Comparison of ENCODE assay signal across 10 mouse cellular contexts in genomic region chr16:91789728-91790127, GRCm38 (mm10).
DNase-seq lines count a peak whose midpoint lies in the region; ATAC-seq and TF ChIP-seq lines count a peak whose summit lies in the region.
"Had no signal": no experiment of that assay in that cellular context is flagged by ENCODE, and none has a peak within 500 bp of the region (broad histone marks: within the 10 kb centered on the region; RNA-seq: fewer than 3 reads in every experiment).

No protein-coding gene starts in this region.

- peak overlapping the region; percentile 83 for H3K27ac ChIP-seq in heart, embryonic 12.5 days (ENCODE audit: poor library complexity, severe bottlenecking)
- H3K27ac ChIP-seq in liver, embryonic 14.5 days = peak overlapping the region; percentile 14; the same call in 1 of the 2 replicates
- no peak overlapping the region for H3K27ac ChIP-seq in gastrocnemius, adult 2 months
- H3K27ac ChIP-seq: limb, embryonic 12.5 days had no signal

- 24% methylated on average over 6 of the region's 6 CpGs for WGBS in heart, embryonic 12.5 days
- WGBS in liver, embryonic 14.5 days (ENCODE audit: insufficient replicate concordance) = 11% methylated on average over 6 of the region's 6 CpGs

- no peaks in the 10 kb centered on the region for H3K9me3 ChIP-seq in heart, embryonic 12.5 days (replicated peaks)
- H3K9me3 ChIP-seq in liver, embryonic 14.5 days (ENCODE audit: control insufficient read depth, low read length) = no peaks in the 10 kb centered on the region
- H3K9me3 ChIP-seq: limb, embryonic 12.5 days had no signal

- TF ChIP-seq EP300 in liver, embryonic 14.5 days (IDR thresholded peaks at IDR 0.05; ENCODE audit: low read depth) = peak; percentile 35; the same call in 1 of the 2 replicates

- H3K4me2 ChIP-seq in heart, embryonic 12.5 days = no peak overlapping the region
- peak overlapping the region; percentile 24; the same call in 1 of the 2 replicates for H3K4me2 ChIP-seq in liver, embryonic 14.5 days (ENCODE audit: low read depth)
- H3K4me2 ChIP-seq: limb, embryonic 12.5 days had no signal

- DNase-seq in heart, postnatal 25 days (ENCODE audit: low spot score) = no peak
- DNase-seq in thymus, postnatal 25 days = peak; percentile 18
- DNase-seq in thymus, postnatal 10 days (ENCODE audit: low spot score in 2 of 2) = no peak
- DNase-seq in liver, embryonic 14.5 days (ENCODE audit: low read depth in 3 of 3, low spot score in 3 of 3) = peak; percentile 28 to 42 (median 29)
- DNase-seq in adrenal gland, postnatal 25 days = no peak
- DNase-seq in gastrocnemius, adult 18-20 months (ENCODE audit: low spot score) = no peak
- no peak for DNase-seq in gastrocnemius, adult 2 months
- DNase-seq: kidney, adult 18-20 months had no signal

- ATAC-seq in heart, embryonic 12.5 days (ENCODE audit: insufficient number of reproducible peaks, low FRiP score) = peak; percentile 86
- ATAC-seq in liver, embryonic 14.5 days (ENCODE audit: insufficient read depth) = peak; percentile 76

- TF ChIP-seq CTCF in liver, embryonic 14.5 days (IDR thresholded peaks at IDR 0.05; ENCODE audit: low read depth) = no peak
- TF ChIP-seq CTCF in gastrocnemius, adult 2 months (IDR thresholded peaks at IDR 0.05) = no peak

- intact Hi-C loops in heart, postnatal 25 days (cut with DNase I) = loop anchor here (5.0 kb wide), 1 partner anchor 52 kb away; no protein-coding TSS in a partner anchor
- intact Hi-C loops in gastrocnemius, adult 2 months (cut with DNase I) = no loop called here

- H3K36me3 ChIP-seq in heart, embryonic 12.5 days = peaks cover 25% of the 10 kb centered on the region
- no peaks in the 10 kb centered on the region for H3K36me3 ChIP-seq in liver, embryonic 14.5 days (replicated peaks; ENCODE audit: control insufficient read depth, insufficient read depth, low read depth)

- H3K4me3 ChIP-seq in heart, embryonic 12.5 days = no peak overlapping the region
- no peak overlapping the region for H3K4me3 ChIP-seq in liver, embryonic 14.5 days (ENCODE audit: insufficient read depth in 1 of 2, low read depth in 2 of 2, low read length in 2 of 2)
- H3K4me3 ChIP-seq in gastrocnemius, adult 2 months = no peak overlapping the region
- H3K4me3 ChIP-seq: limb, embryonic 12.5 days had no signal

- H3K9ac ChIP-seq in heart, embryonic 12.5 days = no peak overlapping the region
- H3K9ac ChIP-seq in liver, embryonic 14.5 days (replicated peaks) = 0 out of 2 replicates have a peak overlapping the region, but pooled peaks have one; percentile 3
- H3K9ac ChIP-seq: limb, embryonic 12.5 days had no signal

- no peaks in the 10 kb centered on the region for H3K27me3 ChIP-seq in heart, embryonic 12.5 days (replicated peaks)
- H3K27me3 ChIP-seq in liver, embryonic 14.5 days (ENCODE audit: control insufficient read depth, insufficient read depth, low read length) = no peaks in the 10 kb centered on the region; the same call in 1 of the 2 replicates
- H3K27me3 ChIP-seq: limb, embryonic 12.5 days had no signal

- H3K4me1 ChIP-seq in heart, embryonic 12.5 days (replicated peaks) = peaks cover 60% of the 10 kb centered on the region
- H3K4me1 ChIP-seq in liver, embryonic 14.5 days (replicated peaks; ENCODE audit: control insufficient read depth in 2 of 2, insufficient read depth in 2 of 2, low read length in 1 of 2) = peaks cover 7 to 35% of the 10 kb centered on the region in 2 experiments; a peak in 3 of 4 replicates

Comparison
In these comparisons a context has a peak if more than half of its experiments do, and no peak if none do; other contexts are left out.
1. DNase-seq: peak in thymus, postnatal 25 days (single experiment) and liver, embryonic 14.5 days (3 of 3); none in heart, postnatal 25 days (single experiment), thymus, postnatal 10 days (0 of 2), adrenal gland, postnatal 25 days (single experiment), gastrocnemius, adult 18-20 months (single experiment) and gastrocnemius, adult 2 months (single experiment).